Mouse (Mus musculus) adipocyte (in vitro differentiated cells): ENCODE measurements at regions not wholly inside any gene's neighbourhood (a gene's known extent, or its start where the extent isn't known, plus 50 kb on each side); places are given as distances from the start of the nearest gene placed in this dataset.
"Not testable (repeated sequence)": the region's sequence is repeated elsewhere in the genome, so short reads cannot be mapped to it uniquely, and the experiment has no call there.

Experiments used
- DNase-seq: peaks from one replicate; pipeline ENCODE4 v3.0.0-alpha.2; 2016; ENCODE audit warnings: low spot score

DNA sequence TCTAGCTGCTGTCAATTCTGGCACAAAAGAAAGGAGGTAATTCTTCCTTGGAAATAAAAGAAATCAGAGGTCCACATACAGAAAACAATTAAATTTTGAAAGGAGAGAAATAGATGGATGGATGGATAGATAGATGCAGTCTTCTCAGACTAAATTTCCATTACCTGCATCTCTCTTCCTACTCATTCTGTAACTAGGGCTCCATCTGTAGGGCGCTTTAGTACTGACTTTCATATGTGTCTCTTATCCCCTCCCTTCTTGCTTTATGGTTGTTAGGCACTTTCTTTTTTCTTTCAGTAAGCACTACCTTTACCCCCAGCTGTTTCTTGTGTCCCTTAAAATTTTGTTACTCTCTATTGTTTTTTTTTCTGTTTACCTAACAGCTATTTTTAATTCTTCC lies 72.9 kb upstream of the Olfr1324 start:
- no peak for DNase-seq

DNA sequence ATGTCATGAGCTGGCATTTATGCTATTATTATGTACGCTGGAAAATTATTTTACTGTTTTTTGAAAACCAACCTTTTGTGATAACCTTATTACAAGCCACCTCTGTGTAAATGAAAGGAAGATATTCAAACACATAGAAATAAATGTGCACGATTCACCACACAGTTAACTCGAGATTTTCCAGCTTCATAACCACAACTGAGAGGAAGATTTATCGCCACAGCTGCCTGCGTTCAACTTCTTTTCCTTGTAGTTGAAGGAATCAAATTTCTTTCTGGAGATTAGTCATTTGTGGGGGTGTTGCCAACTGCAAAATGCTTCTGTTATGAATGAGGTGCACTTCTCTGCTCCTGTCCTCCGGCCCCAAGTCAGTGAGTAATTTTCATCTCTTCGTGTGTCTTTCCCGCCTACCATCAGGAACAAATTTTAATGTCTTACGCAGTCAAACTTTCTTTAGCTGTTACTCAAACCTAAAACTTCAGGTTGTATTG lies 62.2 kb upstream of the Olfr1324 start:
- not testable (repeated sequence) for DNase-seq
